Mouse (Mus musculus): ENCODE results near the gene Zic1. TPM values are rescaled to one million over a fixed set of nuclear protein-coding genes. Genes with fewer than 3 reads are reported as not detected.
A peak's percentile ranks its signal among the peaks of the same experiment; 100 is the strongest.

The Zic1 gene
- total RNA-seq, 2 experiments from 2014 or later: 0.61 TPM; not detected in 1

DNA sequence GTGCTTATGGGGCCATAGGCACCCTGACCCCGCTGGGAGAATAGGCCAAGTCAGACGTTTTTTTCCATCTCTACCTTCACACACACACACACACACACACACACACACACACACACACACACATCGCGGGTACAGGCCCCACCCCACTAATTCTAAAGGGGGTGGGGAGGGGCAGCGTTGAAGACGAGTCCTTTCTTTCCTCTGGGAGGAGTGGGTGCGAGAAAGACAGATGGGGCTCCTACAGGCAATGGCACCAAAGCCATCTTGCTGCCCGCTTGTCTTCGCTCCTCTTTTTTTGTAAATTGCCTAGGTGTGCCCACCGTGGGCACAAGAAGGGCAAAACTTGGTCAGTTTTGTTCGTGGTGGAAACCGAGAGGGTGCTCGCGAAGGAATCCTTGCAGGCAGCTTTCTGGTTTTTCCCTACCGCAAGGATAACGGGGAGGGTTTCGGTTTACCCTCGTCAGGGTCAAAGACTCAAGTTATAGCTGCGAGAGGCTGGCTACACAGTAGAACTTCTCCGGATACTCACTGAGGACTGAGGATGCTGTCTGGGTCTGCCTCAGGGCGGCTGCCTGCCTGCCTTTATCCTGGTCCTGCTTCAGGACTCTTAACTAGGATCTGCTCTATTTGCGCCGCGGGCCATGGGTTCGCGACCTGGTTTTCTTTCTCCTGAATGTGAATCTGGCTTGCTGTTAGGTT lies 3.8 kb upstream of the Zic1 start:
- intact Hi-C loops (cut with DNase I): no loop called here
- no peak for DNase-seq

DNA sequence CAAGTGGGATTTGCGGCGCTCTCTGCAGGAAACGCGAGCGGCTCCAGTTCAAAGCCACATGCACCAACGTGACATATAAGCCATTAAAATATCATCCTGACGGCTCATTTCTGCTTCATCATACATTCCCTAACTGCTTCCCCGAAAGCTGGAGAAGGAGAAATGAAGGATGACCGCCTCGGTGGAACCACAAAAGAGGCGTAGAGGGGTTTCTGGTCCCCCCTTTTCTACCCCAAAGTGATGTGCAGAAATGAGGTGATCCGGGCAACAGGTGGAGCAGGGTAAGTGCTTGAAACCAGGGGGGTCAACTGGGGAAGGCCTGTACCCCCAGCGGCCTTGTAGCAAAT lies 3.3 kb upstream of the Zic1 start:
- intact Hi-C loops (cut with DNase I): no loop called here
- DNase-seq: no peak

DNA sequence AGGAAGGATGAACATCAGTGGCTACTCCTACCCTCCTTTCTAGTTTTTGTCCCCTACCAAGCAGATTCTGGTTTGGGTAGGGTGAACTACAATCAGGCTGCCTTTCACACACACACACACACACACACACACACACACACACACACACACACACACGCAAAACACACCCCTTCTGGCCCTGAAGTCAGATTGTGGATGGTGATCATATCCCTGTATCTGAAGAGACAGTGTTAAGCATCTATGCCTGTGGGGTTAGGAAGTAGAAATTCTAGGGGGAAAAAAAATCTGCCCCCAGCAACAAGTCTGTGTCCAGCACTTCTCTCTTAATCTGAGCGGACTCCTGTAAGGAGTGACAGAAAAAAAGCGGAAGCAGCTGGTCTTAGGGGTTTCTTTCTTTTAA lies 2.5 kb upstream of the Zic1 start:
- intact Hi-C loops (cut with DNase I): no loop called here
- DNase-seq: no peak

DNA sequence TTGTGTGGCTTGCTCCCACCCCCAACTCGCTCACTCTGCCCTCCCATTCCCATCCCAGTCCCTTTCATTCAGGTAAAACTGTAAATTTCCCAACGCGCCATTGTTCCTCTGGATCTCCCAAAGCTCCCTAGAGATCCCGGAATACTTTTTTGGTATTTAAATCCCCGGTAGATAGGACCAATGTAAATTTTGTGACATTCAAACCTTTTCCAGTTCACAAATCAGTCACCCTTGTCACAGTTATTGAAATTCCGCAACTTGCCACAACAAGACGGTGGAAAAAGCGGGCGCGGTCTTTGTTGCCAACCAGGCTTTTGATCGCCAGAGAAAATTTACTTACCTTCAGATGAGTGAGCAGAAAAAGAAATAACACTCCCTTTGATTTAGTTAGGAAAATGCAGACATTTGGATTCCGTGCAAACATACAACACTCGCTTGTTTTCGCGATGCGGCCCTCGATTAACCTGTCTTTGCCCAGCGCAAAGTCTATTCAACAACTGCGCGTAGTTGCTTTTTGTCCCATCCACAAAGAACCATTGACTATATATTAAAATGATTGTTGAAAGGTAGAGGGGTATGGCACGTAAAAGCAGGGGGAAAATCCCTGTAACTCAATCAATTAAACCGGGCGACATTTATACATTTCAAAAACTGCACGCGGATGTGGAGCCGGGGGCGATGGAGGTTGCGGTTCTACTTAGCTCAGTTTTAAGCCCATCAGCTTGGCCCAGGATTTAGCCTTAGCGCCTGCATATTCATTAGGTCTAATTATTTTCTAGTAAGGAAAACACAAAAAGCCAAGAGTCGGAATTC lies 1.6 kb upstream of the Zic1 start:
- intact Hi-C loops (cut with DNase I): no loop called here
- no peak for DNase-seq

DNA sequence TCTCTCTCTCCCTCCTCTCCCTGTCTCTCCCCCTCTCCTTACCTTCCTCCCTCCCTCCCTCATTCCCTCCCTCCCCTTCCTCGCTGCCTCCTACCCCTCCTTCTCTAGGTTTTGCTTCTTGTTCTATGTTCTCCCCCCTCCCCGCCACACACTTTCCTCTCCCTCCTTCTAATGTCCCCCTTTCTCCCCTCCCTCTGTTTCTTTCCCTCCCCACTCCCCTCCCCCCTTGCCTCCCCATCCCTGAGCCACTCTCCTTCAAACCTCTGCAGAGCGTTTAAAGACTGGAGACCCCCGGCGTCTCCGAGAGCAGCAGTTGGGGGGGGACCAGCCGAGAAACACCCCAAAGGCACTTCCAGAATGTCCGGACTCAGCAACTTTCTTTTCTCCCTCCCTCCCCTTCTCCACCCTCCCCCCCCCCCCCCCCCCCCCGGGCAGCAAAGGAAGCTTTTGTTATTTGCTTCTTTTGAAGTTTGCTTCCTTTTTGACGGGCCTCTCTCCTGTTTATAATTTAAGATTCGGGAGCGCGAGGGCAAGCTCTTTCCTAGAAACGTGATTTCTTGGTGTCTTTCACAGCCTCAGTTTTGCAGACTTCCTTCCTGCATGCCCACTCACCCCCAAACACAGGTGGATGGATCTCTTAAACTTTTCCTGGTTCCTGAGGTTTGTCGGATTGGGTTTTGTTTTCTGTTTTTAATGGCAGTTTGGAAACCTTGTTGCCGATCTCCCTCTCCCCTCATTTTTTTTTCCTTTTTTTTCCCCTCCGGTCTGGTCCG lies 802 bp upstream of the Zic1 start:
- intact Hi-C loops (cut with DNase I): no loop called here
- DNase-seq: no peak

DNA sequence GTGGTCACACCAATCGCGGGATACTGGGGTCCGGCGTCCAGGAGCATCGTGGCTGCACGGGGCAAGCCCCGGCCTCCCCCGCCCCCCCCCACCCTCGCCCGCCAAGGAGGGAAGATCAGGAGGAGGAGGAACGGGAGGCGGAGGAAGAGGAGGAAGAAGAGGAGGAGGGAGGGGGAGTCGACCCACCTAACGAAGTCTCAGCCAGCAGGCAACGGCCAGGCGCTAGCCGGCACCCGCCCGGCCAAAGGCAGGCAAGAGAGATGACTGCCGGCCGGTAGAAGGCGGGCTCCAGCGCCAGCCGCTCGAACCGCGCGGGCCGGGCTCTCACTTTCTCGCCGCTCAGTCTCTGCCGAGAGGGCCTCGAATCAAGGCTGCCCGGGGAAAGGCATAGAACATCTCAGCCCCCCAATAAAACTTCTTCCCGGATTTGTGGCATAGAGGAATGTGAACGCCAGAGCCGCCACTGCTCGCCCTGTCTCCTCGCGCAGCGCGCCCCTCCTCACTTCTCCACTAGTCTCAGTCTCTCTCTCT lies 574 bp downstream of the Zic1 start:
- DNase-seq: peak in 1 of 2 experiments; percentile 26
- intact Hi-C loops (cut with DNase I): no loop called here

DNA sequence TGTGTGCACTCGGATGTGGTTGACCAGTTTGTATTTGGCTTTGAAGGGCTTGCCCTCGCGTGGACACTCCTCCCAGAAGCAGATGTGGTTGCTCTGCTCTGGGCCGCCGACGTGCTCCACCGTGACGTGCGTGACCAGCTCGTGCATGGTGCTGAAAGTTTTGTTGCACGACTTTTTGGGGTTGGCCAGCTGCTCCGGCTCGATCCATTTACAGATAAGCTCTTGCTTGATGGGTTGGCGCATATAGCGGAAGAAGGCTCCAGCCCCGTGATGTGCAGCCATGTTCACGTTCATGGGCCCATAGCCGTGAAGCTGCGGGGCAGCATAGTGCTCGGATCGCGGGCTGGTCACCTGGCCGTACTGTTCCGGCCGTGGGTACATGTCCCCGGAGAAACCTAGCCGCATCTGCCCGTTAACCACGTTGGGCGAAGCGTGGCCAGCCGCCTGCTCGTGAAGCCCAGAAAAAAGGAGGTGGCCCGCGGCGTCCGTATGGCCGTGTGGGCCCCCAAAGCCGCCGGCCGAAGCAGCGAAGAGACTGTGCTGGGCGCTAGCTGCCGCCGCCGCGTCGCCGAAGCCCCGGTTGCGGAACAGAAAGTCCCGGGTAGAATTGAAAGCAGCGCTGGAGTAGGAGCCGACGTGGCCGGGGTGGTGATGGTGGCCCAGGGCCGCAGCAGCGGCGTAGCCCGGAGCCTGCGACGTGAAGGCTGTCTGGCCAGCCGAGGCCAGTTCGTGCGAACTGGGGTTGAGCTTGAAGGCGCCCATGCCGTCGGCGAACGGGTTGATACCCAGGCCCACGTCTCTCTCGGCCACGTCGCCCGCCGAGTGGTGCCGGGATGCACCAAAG lies 1.3 kb downstream of the Zic1 start:
- intact Hi-C loops (cut with DNase I): no loop called here
- DNase-seq: peak in 1 of 2 experiments; percentile 25

DNA sequence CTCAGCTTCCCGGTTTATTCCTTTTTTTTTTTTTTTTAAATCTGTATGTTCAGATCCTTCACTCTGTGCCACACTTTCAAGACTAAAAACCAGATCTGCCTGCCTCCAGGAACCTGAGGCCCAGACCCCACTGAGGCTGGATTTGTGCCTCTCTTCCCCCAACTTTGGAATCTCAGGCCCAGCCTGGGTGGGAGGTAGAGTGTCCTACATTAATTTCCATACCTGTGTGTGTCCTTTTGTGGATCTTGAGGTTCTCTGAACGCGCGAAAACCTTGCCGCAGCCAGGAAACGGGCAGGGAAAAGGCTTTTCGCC lies 1.8 kb downstream of the Zic1 start:
- no peak for DNase-seq
- intact Hi-C loops (cut with DNase I): no loop called here

DNA sequence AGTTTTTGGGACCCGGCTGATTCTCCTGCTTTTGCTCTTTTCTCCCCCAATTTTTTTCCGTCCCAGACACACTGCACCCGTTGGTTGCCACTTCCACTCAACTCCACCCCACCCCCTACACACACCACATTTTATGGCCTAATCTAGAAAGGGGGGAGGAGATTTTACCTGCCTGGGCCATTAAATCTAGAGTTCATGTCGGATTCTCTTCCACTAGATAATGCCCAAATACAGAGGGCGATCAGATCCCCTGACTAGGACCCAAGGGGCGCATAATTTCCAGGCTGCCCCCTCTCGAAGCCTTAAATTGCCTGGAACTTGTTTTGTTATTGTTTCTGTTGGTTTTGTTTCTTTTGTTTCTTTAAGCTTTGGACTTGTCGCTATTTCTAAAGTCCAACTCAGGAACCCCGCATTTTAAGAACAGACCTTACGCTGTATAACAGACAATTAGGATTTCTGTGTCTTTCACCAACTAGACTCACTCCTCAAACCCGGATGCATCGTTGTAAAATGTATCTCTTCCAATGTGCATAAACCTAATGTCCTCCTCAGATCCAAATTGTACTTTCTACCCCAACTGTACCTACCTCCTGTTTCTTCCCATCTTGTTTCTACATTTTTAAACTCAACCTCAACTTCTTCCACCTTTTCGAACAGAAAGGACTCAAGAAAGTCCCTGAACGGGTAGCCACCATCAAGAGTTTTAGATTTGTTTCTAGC lies 2.4 kb downstream of the Zic1 start:
- intact Hi-C loops (cut with DNase I): no loop called here

DNA sequence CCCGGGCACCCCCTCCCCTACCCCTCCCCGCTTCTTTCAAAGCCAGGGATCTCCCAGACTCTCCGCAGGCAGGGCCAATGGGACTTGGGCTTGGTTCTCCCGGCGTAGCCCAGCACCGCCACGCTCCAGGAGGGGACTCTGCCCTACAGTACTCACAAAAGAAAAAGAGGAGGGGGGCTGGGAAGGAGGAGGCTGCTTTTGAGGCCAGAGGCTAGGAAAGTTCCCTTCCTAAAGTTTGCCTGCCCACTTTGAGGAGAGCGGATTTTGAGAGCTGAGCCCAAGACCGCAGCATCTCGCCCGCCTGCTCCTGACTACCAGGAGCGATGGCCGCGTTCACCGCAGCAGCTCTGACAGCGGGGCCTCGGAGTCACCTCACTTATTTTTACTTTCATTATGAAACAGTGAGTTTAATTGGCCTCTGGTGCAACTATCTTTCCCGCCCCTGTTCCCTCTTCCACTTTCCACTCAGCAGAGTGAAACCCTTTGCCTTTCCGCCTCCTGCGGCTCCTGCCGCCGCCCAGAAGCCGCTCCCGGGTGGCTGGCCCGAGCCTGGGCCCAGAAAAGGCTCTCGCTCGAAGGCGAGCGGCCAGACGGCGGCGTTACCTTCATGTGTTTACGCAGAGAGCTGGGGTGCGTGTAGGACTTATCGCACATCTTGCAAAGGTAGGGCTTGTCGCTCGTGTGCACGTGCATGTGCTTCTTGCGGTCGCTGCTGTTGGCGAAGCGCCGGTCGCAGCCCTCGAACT lies 3.6 kb downstream of the Zic1 start, which contains the start of gene Zic4:
Gene Zic4 (plus strand): TSS at position 558 of the 746 bp plus-strand sequence.
- intact Hi-C loops (cut with DNase I): no loop called here
- peak in 1 of 2 experiments; percentile 28 for DNase-seq

More for the DNA sequence above, 2.4 kb downstream of the Zic1 start:
- DNase-seq: no peak

DNA sequence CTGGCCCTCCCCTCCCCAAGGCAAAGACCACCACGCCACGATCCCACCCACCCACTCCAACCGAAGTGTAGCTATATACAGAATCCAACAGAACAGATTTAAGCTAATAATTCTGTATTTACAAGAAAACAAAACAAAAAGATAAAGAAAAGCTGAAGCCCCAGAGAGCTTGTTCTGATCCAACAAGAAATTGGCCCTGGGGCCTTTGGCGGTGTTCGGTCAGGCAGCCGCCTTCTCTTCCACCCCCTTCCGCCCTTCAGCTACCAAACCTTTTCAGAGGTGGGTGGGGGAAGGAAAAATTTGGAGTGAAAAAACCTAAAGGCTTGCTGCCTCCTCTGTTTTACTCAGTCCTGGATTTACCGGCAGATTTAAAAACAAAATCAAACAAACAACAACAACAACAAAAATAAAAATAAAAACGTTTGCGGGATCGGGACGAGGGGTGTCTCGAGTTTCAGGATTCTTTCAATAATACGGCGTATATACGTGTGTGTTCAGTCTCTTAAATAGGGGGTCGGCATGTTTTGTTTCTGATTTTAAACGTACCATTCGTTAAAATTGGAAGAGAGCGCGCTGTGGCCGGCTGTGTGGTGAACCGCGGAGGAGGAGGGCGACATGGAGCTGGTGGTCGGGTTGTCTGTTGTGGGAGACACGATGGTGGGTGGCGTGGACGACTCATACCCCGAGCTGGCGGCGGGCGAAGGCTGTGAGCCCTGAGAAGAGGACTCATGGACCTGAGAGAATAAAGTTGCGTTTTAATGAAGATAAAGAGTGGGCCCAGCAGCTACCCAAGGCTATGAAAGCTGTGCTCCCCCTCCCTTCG lies 4.4 kb downstream of the Zic1 start:
- peak in 1 of 2 experiments; percentile 11 for DNase-seq
- intact Hi-C loops (cut with DNase I): no loop called here

DNA sequence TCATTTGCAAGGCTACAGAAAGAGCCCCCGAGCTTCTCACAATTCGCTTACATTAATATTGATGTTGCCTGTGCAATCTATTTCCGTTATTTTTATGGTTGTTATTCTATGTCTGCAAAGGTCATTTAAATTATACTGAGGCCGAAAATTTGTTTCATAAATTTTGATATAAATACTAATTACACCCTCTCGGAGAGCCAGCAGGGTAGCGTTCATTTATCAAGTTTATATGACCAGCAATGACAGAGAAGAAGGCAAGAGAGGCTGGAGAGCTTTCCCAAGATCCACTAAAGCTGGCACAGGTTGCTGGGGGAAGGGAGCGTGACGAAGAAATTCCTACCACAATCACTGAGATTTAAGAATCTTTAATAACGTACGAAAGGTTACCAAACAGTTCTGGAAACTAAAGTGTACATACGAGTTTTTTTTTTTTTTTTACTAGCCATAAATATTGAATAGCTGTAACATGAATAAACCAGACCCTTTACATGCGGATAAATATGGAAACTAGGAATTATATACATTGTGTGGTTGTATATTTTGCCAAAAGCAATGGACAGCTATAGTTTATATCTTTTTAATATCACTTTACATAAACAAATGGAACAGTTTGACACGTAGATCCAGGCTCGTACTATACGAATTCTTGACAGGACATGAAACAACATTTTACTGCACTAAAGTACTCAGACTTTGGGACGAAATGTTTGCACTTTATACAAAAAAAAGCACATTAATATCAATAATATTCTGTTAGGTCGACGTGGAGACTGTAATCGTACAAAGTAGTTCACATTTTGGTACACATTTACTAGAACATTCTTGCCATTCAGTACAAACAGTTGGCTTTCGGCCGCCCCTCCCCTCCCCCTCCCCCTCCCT lies 5.2 kb downstream of the Zic1 start:
- no peak for DNase-seq
- intact Hi-C loops (cut with DNase I): no loop called here

DNA sequence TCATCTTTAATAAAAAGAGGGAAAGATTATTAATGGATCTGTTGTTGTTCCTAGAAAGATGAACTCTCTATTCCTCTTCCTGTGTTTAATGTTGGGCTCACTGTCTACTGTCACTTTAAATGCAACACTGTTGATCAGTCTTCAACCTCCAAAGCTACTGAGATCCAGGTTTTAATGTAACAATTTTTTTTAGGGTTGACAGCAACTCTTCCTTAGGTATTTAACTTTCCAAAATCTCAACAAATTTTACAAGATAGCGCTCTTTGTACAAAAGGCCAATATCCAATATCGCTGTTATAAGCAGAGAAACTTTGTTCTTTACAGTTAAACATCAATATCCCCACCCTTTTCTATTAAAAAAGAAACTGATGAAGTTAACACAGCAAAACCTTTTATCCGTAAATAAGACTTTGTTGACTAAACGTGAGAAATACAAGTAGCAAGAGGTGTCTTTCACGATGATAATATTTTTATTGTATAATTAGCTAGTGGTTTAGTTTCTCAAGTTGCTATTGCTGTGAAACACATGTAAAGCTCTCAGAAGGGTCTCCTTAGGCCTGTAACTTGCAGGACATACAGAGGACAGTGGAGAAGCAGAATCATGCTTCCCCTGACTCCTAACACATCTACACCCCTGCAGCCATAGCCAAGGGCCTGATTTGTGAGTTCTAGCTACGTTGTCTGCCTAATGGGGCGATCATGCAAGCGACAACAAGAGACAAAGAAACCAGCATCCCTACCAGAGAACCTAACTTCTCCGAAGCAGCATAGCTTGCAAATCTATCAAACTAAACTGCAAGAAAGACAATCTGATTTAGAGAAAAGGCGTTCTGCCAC lies 6.5 kb downstream of the Zic1 start:
- intact Hi-C loops (cut with DNase I): no loop called here
- DNase-seq: no peak

DNA sequence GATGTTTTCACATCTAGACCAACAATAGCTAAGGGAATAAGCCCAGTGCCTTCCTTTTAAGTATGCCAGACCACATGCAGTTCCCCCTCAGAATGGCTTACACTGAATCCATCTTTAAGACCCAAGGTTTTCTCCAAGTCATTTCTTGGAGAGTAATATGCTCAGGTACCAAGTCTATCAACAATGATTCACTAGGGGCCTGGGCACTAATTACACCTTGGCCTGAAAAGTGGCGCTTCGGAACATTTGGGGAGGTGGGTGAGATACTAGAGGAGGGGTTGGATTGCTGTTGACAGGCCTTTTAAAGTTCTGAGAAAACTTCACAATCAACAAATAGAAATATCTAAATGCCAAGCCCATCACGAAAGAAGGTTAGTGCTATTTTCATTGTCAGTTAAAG lies 8.3 kb downstream of the Zic1 start:
- DNase-seq: no peak
- intact Hi-C loops (cut with DNase I): no loop called here

DNA sequence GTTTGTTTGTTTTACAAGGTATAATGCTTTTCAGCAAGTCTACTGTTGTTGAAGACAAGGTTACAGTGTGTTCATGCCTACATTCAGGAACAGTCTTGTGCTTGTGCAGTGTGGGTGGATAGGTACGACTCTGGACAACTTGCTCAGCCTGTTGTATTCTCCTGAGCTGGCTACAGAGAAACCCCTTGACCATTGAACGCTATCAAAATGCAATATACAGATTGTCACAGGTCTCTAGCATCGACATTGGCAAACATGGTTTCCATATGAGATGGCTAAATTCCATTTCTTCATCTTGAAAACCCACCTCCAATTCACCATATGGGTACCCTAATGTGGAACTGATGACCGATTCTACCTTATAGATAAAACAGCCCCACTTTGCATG lies 9.3 kb downstream of the Zic1 start:
- no peak for DNase-seq
- intact Hi-C loops (cut with DNase I): no loop called here

DNA sequence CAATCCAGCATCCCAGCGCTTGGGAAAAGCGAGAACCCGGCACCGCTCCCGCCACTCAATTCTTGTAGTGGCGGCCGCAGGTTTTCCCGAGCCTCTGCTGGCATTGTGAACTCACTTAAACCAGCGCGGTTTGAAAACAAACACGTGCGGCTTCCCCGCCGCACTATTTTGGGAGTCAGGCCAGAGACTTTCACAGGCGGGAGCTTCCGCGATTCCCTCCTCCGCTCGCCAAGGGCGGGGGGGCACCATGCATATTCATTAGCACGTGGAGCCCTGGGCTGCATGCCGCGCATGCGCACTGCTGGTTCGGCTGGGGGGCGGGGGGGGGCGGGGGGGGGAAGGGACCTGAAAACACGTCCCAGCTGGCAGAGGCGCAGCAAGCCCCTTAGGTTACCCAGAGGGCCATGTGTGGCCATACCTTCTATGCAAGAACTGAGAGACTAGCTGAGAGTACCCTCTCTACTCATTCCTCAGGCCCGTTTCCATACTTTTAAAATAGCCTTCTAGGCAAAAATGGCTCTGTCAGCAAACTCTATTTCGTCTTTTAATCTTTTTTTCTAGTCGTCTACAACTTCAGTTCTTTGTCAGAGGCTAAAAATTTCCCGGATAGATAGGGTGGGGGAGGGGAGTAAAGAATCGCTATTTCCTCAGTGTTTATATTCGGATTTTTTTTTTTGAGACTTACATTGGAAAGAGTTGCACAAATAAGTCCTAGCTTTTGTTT lies 9.8 kb downstream of the Zic1 start:
- DNase-seq: no peak
- intact Hi-C loops (cut with DNase I): no loop called here
